Mouse (Mus musculus) intestine, embryonic 14.5 days (tissue): ENCODE data around the gene Optn. TPM values are rescaled to one million over a fixed set of nuclear protein-coding genes. Genes with fewer than 3 reads are reported as not detected.
A peak's percentile ranks its signal among the peaks of the same experiment; 100 is the strongest.

Experiments used
- ATAC-seq: fragments of 200-750 bp; cut with Nextera tagmentation; replicated peaks from 2 replicates; pipeline ENCODE4 v1.8.0; 2017; ENCODE audit warnings: low read depth, moderate number of reproducible peaks, moderate TSS enrichment, moderate library complexity; ENCODE audit not compliant: low FRiP score, low TSS enrichment
- DNase-seq: peaks from one replicate; pipeline ENCODE4 v3.0.0-alpha.2; 2018; ENCODE audit warnings: low spot score
- H3K27ac ChIP-seq: fragments of 300-500 bp; sonication (generic); 2 replicates; pipeline ENCODE4 v1.5.1; 2014; ENCODE audit warnings: low read depth, mild to moderate bottlenecking, control low read depth
- H3K27me3 ChIP-seq: fragments of 300-500 bp; sonication (generic); replicated peaks from 2 replicates; pipeline ENCODE4 v1.6.1; 2014; ENCODE audit warnings: low read length, control low read depth; ENCODE audit not compliant: control insufficient read depth, insufficient read depth
- H3K36me3 ChIP-seq: fragments of 300-500 bp; sonication (generic); 2 replicates; pipeline ENCODE4 v1.6.1; 2014; ENCODE audit warnings: low read length, control low read depth; ENCODE audit not compliant: control insufficient read depth, insufficient read depth
- H3K4me1 ChIP-seq: fragments of 300-500 bp; sonication (generic); replicated peaks from 2 replicates; pipeline ENCODE4 v1.6.1; 2014; ENCODE audit warnings: low read length, control low read depth, mixed read lengths; ENCODE audit not compliant: control insufficient read depth, insufficient read depth
- H3K4me2 ChIP-seq: fragments of 300-500 bp; sonication (generic); 2 replicates; pipeline ENCODE4 v1.6.1; 2014; ENCODE audit warnings: low read length
- H3K4me3 ChIP-seq: fragments of 300-500 bp; sonication (generic); 2 replicates; pipeline ENCODE4 v1.5.1; 2014; ENCODE audit warnings: low read depth, low read length, control low read depth, mixed read lengths
- H3K9ac ChIP-seq: fragments of 300-500 bp; sonication (generic); 2 replicates; pipeline ENCODE4 v1.6.1; 2014; ENCODE audit warnings: mild to moderate bottlenecking, low read length
- H3K9me3 ChIP-seq: fragments of 300-500 bp; sonication (generic); 2 replicates; pipeline ENCODE4 v1.6.1; 2016; ENCODE audit warnings: low read length, control low read depth; ENCODE audit not compliant: control insufficient read depth
- WGBS: fragments of 180-500 bp; shearing (Covaris S2); extraction: QIAGEN DNeasy Blood & Tissue Kit; methylation state at CpG from one replicate; pipeline ENCODE4 v1.1.7; 2014; 5-methylcytosine and 5-hydroxymethylcytosine counted together
- polyA plus RNA-seq: library from polyadenylated mRNA; unstranded; fragments of >200 nt; fragmentation: Nextera tagmentation; extraction: Ambion mirVana; gene quantifications from 2 replicates; pipeline ENCODE4 v1.2.1, GENCODE M21; 2014

Optn gene
- polyA plus RNA-seq, 1 experiment from 2014 or later = 7.3 TPM

- Histone ChIP-seq H3K9me3 (no peaks in the 10 kb centered on the region), H3K4me1 (no peaks in the 10 kb centered on the region), H3K27ac (no peak overlapping the region), H3K4me2 (no peak overlapping the region), H3K9ac (no peak overlapping the region), H3K36me3 (peaks cover 82% of the 10 kb centered on the region), H3K27me3 (no peaks in the 10 kb centered on the region), H3K4me3 (no peak overlapping the region)
- ATAC-seq (no peak), DNase-seq (no peak)
- WGBS = 93% methylated on average over 11 of the region's 11 CpGs
Observed at GRCm38 (mm10) chr2:4993584-4993983, 70.3 kb downstream of the Optn start.

- Histone ChIP-seq H3K9me3 (no peaks in the 10 kb centered on the region), H3K9ac (no peak overlapping the region), H3K4me2 (no peak overlapping the region), H3K4me1 (no peaks in the 10 kb centered on the region), H3K27me3 (no peaks in the 10 kb centered on the region), H3K36me3 (peaks cover 38% of the 10 kb centered on the region), H3K27ac (no peak overlapping the region), H3K4me3 (no peak overlapping the region)
- DNase-seq (no peak), ATAC-seq (no peak)
- 76% methylated on average over 11 of the region's 11 CpGs for WGBS
Observed at GRCm38 (mm10) chr2:4988826-4989424, 74.9 kb downstream of the Optn start.

GRCm38 (mm10) chr2:4987388-4988180 lies 76.3 kb downstream of the Optn start:
- DNase-seq = no peak
- H3K27ac ChIP-seq = no peak overlapping the region
- no peak overlapping the region for H3K4me2 ChIP-seq
- no peaks in the 10 kb centered on the region for H3K9me3 ChIP-seq
- no peaks in the 10 kb centered on the region for H3K27me3 ChIP-seq
- WGBS = 81% methylated on average over 8 of the region's 8 CpGs
- ATAC-seq = no peak
- H3K4me3 ChIP-seq = no peak overlapping the region
- H3K9ac ChIP-seq = no peak overlapping the region
- H3K4me1 ChIP-seq = no peaks in the 10 kb centered on the region
- H3K36me3 ChIP-seq = peaks cover 24% of the 10 kb centered on the region

DNA sequence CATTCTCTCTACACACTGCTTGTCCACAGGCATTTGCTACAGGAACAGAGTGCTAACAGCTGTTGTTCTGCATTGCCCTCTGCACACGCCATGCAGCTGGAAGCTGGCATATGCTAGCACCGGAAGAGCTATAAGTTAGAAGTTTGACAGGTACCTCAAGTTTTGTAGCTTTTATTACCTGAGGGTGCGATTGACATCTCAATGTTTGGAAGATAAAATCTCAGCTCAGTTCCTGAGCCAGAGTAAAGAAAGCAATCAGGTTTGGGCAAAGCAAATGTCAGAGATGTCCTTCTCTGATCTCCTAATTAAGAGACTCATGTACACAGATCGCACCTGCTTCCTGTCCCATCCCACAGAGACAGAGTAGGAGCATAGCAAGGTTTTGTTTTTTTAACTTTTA lies 77.1 kb downstream of the Optn start:
- H3K4me1 ChIP-seq = no peaks in the 10 kb centered on the region
- no peak overlapping the region for H3K4me3 ChIP-seq
- 62% methylated on average over 4 of the region's 4 CpGs for WGBS
- no peak overlapping the region for H3K4me2 ChIP-seq
- H3K27ac ChIP-seq = no peak overlapping the region
- no peak overlapping the region for H3K9ac ChIP-seq
- H3K27me3 ChIP-seq = no peaks in the 10 kb centered on the region
- ATAC-seq = no peak
- H3K9me3 ChIP-seq = no peaks in the 10 kb centered on the region
- H3K36me3 ChIP-seq = peaks cover 21% of the 10 kb centered on the region
- no peak for DNase-seq

- no peaks in the 10 kb centered on the region for H3K27me3 ChIP-seq
- WGBS = 73% methylated on average over 6 of the region's 6 CpGs
- H3K4me2 ChIP-seq = no peak overlapping the region
- no peak overlapping the region for H3K27ac ChIP-seq
- no peak overlapping the region for H3K9ac ChIP-seq
- H3K4me3 ChIP-seq = no peak overlapping the region
- ATAC-seq (peak; percentile 59; the same call in 1 of the 2 replicates), DNase-seq (no peak)
- no peaks in the 10 kb centered on the region for H3K4me1 ChIP-seq
- no peaks in the 10 kb centered on the region for H3K9me3 ChIP-seq
- peaks cover 3% of the 10 kb centered on the region; the same call in 1 of the 2 replicates for H3K36me3 ChIP-seq
Observed at GRCm38 (mm10) chr2:4985000-4985399, 78.9 kb downstream of the Optn start.

DNA sequence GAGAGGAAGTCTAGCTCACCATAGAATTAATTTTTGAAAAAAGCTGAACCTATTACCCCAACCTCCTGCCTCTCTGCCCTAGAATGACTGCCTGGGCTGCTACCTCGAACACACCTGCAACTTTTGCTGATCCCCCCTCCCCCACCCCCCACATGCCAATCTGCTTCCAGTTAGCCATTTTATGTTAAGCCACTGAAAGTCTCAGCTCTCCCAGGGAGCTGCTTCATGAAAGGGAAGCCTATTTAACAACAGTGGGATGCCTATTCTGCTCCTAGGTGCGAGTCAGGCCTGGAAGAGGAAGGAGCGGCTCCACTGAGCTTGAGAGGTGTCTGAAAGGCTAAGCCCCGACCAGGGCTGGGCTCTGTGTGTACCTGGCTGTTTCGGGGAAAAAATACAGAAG lies 79.9 kb downstream of the Optn start:
- no peaks in the 10 kb centered on the region for H3K4me1 ChIP-seq
- no peak overlapping the region for H3K9ac ChIP-seq
- H3K27me3 ChIP-seq = no peaks in the 10 kb centered on the region
- no peak overlapping the region for H3K4me2 ChIP-seq
- H3K36me3 ChIP-seq = no peaks in the 10 kb centered on the region
- WGBS = 32% methylated on average over 5 of the region's 5 CpGs
- no peak for DNase-seq
- no peak overlapping the region for H3K4me3 ChIP-seq
- ATAC-seq = no peak
- no peaks in the 10 kb centered on the region for H3K9me3 ChIP-seq
- no peak overlapping the region for H3K27ac ChIP-seq

- H3K36me3 ChIP-seq = no peaks in the 10 kb centered on the region
- no peak overlapping the region for H3K4me3 ChIP-seq
- H3K9ac ChIP-seq = no peak overlapping the region
- no peak overlapping the region for H3K4me2 ChIP-seq
- H3K9me3 ChIP-seq = no peaks in the 10 kb centered on the region
- DNase-seq = no peak
- H3K27me3 ChIP-seq = no peaks in the 10 kb centered on the region
- no peak for ATAC-seq
- no peaks in the 10 kb centered on the region for H3K4me1 ChIP-seq
- no peak overlapping the region for H3K27ac ChIP-seq
- 35% methylated on average over 8 of the region's 8 CpGs for WGBS
Observed at GRCm38 (mm10) chr2:4978091-4978490, 85.8 kb downstream of the Optn start.

GRCm38 (mm10) chr2:4975807-4976206 lies 88.0 kb downstream of the Optn start, which contains the start of gene Ucma:
TSS of gene Ucma (plus strand) at chr2:4976122.
- Histone ChIP-seq H3K4me3 (no peak within 1 kb of the TSS), H3K9me3 (no peaks in the 10 kb centered on the region), H3K4me2 (no peak within 1 kb of the TSS), H3K4me1 (no peaks in the 10 kb centered on the region), H3K27me3 (no peaks in the 10 kb centered on the region), H3K36me3 (no peaks in the 10 kb centered on the region), H3K9ac (no peak within 1 kb of the TSS), H3K27ac (no peak within 1 kb of the TSS)
- ATAC-seq (no peak), DNase-seq (no peak)
- WGBS = 72% methylated on average over 5 of the region's 5 CpGs
